Mouse (Mus musculus): Measurements from ENCODE around the gene Anks1b.

Anks1b gene

DNA sequence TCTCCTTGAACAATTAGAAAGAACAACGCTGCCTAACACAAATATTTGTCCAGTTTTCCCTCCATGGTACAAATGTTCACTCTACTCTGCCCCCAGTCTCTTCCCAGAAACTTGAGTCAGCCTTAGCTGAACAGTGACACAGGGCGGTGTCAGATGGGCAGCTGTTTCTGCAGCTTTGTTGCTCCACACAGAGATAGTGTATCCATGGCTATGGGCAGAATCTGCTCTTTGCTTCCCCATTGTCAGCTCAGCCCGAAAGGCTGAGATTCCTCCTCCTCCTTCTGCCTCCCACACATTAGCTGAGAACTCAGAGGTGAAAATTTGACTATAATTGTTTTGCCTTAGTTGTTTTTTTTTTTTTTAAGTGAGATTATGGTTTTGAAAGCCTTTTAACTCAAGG lies 1024.6 kb downstream of the Anks1b start:
- DNase-seq = no peak

DNA sequence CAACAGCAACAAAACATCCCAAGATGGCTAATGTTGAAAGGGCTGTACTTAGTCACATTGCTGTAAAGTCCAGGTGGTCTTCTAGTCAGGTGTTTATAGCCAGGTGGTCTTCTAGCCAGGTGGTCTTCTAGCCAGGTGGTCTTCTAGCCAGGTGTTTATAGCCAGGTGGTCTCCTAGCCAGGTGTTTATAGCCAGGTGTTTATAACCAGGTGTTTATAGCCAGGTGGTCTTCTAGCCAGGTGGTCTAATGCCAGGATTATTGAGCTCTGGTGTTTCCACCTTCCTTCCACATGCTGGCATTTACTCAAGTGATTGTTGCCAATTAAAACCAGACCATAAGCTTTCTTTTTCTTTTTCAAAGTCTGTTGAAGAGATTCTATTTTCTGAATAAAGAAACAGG lies 1030.9 kb downstream of the Anks1b start:
- DNase-seq = no peak

DNA sequence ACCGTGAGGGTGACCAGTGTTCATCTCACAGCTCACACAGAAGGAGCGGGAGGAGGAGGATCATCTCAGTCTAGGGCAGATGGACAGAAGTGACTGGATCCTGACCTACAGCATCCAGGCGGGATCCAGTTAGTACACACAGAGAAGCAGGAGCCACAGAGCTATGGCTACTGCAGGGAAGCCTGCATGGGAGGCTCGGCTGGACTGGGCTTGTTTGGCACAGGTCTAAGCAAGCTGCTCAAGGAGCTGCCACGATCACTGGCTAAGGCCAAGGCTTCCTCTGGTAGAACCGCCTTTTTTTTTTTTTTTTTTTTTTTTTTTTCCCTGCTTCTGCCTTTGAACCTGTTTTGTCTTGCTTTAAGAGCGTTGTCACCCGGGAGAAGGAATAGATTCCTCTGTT lies 1034.1 kb downstream of the Anks1b start:
- DNase-seq = no peak

DNA sequence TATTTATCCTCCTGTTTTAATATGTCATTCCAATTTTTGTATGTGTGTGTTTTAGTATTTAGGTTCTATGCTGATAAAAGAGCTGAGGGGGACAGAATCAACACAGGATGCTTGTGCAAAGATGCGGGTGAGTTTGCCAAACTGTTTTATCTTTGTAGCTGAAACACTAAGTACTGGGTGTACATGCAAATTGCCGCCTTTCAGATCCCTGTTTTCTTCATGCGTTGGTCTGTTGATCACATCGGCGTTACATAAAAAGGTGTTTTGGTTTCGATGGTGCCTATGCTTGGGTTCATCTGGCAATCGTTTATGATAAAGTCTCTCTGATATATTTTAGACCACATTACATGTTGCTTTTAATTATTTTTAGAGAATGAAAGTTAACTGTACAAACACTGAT lies 1050.2 kb downstream of the Anks1b start:
- DNase-seq = no peak

DNA sequence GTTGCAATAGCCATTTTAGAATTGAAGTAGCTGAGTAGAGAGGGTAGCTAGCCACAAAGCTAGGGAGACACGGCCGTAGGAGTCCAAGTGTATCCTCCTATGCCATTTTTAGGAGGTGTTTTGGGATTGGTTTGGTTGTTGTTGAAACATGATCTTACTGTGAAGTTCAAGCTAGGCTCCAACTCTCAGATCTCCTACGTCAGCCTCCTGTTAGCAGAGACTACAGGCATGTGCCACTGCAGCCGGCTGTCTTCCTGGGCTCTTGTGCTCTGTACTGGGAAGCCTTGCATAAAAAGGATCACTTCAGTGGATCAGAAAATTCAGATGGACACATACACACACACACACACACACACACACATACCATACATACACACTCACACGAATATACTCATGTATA lies 1059.8 kb downstream of the Anks1b start:
- no peak for DNase-seq

DNA sequence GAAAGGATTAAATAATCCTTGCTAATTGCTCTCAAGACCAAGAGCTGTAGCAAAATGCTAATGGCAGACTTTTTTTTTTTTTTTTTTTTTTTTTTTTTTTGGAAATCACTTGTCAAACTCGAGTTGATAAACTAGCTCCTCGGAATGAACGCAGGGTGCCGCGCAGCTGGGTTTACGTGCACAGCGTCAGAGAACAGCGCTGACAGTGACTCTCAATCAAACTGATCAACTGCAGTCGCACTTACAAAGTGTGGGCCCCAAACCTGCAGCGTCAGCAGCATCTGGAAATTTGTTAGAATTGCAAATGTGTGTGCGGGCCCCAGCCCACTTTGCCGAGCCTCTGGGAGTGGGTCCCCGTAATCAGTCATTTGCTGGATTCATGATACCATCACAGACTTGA lies 1061.4 kb downstream of the Anks1b start:
- no peak for DNase-seq

DNA sequence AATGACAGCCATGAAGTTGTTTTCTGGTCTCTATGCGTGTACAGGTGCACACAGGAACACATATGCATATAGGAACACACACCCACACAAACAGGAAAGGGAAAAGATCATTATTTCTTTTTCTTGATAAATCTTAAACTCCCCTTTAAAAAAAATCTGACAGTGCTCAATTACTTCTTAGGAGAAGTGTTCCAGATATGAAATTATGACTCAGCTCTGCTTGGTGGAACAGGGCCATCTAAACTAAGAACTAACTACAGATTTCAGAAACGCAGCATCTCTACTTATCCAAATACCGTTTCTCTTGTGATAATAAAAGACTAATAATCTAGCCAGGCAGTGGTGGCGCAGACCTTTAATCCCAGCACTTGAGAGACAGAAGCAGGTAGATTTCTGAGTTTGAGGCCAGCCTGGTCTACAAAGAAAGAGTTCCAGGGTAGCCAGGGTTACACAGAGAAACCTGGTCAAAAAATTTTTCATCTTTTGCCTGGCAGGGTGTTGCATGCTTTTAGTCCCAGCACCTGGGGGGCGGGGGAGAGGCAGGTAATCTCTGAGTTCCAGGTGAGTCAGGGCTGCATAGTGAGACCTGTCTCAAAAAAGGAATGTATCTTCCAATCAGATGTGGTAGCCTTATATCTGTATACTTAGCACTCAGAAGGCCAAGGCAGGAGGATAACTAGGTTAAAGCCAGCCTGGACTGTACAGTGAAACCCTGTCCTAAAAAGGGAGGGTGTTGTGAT lies 1064.6 kb downstream of the Anks1b start:
- DNase-seq = no peak

DNA sequence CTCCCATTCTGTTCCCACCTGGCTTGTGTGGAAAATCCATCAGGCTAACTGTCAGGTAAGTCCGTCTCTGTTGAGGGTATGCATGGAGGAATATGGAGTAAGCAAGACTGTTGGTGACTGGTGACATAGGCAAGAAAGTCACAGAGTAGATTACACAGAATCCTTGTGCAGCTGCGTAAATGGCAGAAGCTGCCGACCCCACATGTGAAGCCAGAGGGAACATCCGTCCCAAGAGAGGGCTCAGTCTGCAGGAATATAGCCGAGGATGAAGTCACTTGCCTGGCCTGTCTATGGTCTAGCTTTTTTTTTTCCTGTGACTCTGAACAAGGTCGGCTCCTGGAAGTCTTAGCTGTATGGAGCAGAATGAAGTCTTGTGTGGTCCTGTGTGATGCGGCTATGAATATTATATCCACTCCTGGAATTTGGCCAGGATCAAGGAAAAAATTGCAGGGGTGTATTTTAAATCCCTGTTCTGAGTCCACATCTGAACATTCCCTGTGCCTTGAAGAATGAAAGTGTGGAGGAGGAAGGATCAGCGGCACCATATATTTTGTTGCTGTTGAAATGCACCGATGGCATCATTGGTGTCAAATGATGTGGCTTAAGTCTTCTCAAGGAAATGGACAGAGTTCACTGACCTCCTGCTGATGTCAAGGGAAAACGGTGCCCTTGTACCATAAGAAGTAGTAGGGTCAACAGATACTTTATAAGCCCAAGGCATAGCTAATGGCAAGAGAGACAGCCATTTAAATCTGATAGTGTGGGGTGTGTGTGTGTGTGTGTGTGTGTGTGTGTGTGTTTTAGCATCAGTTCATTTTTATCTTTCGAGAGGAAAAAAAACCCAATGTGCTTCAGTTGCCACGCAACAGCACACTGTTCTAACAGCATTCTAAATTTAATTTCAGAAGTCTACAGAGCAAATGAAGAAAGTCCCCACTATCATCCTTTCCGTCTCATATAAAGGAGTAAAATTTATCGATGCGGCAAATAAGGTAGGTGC lies 1067.5 kb downstream of the Anks1b start:
- DNase-seq = no peak

DNA sequence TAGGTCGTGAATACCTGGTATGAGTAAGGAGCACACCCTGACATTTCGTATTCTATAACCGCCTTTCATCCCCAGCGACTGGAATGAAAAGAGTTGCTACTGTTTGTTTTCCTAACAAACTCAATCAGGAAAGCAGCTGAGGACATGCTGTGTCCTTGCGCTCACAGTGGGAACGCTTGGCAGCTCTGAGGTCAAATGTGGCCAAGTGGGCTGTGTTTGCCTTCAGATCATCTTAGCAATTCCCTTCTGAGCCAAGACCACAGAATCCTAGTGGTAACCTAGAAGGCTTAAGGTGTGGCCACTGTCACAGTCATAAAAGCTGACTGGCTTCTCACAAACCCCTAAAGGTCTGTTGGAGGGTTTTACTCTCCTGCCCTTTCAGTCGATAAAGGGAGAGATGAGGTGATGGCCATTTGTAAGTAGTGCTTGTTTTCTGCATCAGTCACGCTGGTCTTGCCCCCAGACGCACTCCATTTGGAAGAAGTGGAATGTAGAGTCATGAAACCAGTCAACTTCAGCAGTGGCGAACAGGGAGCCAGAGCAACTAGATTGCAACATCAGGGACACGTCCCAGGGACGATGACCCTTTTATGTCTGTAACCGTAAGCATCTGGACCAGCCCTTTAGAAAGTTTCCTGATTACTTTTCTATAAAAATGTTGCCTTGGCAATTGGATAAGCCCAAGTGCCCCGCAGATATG lies 1068.8 kb downstream of the Anks1b start:
- DNase-seq = no peak

DNA sequence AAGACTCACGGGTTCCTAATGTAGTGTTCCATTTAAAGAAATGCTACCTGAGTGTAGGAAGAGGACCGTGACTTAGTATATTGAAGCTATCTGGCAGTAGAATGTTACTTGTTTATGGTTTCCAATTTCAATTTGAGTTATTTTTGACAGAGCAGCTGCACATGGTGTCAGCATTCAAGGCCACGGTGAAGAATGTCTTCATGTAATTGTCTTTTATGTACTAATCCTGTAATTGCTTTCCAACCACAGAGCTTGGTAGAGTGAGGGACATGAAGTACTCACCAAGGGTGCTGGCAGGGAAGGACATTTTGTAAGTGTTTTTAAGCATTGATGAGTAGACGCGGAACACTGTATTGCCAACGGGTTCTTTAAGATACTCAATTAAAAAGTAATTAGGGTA lies 1073.7 kb downstream of the Anks1b start:
- no peak for DNase-seq

DNA sequence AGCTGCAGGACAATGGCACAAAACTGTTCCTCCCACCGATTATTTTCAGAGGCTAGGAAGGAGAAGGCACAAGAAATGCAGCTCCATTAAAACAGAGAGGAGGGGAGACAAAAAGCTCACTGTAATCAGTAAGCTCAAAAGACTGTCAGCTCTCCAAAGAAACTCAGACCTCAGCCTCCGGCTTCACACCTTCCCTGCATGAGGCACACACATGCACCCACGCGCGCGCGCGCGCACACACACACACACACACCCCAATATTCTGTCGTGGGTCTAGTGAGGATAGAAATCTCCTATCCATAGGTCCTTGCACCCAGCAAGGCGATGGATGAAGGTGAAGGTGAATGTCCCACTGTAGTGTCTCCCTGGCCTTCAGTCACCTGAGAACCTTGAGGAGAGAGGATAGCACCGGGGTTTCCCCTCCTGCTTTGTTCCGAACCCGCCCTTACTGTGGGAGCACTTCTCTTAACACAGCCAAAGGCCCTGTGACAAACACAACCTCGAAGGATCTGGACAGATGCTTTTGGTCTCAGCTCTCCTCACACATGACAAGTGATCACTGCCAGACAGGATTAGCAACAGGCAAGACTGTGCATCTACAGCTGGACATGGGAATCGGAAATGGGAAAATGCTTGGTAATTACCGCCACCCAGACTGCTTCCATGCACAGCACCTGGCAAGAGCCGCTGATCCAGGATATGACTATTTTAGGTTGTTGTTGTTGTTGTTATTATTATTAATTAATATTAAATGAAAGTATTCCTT lies 1074.5 kb downstream of the Anks1b start:
- DNase-seq = no peak

DNA sequence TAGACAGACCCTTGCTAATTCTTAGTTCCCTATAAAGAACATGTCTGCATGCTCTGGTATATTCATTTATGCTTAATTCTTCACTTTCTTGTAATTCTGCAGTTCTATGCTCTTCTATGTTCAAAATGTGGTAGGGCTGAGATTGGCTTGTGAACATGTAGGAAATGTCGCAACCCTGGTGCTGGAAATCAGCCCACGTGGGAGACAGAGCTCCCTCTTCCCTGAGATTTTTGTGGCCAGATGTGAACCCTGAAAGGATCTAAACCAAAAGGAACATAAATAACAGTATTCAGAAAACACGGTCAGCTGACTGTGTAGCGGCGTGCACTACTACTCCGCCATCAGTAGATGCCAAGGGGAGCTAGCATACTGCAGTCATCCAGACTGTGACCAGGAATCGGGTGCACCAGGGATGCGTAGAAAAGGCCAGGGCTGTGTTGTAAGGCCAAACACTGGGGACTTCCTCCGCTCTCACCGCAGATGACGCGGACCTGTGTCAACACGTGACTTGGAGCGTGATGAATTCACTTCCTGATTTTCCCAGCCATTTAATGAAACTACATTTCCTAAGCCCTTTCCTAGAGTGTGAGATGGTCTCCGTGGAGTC lies 1079.9 kb downstream of the Anks1b start:
- no peak for DNase-seq

DNA sequence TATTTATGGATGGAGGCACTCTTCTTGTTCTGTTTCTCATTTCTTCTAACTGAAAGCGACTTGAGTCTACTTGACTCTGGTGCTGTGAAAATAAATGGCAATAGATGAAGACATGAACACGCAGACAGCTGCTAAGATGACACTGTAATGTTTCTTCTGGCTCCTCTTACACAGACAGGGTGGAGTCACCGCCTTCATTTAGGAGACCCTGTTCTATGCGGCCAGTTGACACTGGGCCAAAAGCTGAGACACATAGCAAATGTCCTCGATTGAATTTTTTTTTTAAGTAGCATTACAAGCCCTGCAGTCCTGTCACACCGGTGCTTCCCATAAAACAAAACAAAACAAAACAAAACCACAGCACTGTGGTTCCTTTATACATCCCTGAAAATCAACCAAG lies 1080.5 kb downstream of the Anks1b start:
- no peak for DNase-seq

DNA sequence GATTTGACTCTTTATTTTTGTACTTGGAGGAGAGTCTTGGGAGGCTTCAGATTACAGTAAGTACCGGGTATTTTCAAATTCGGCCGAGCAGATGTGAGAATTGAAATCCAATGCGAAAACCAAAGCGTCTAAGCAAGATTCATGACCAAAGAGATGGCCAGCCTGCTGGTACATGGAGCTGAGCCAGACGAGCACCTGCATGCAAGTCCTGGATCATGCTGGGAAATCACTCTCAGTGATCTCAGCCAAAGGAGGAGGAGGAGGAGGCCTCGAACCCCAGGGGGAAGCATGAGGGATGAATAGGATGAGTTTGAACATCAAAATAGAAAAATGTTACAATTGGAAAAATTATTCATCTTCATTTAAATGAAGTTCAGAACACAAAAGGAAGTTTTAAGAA lies 1087.1 kb downstream of the Anks1b start:
- DNase-seq = no peak

DNA sequence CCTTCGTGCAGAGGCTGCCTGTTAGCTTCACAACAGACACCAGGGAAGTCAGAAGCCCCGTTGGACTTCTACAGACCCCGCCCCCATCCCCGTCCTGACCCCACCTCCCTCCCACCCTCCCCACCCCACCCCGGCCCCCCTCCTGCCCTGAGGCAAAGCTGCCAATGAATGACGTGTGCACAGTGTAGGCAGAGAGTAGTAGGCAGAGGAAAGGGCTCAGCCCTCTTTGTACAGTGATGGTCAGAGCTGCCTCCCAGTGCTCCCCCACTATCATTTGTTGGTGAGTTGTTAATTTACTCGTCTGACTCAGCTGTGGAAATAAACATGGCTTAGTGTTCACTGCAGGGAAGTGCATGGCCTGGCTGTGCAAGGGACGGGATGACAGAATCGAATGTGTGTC lies 1091.2 kb downstream of the Anks1b start:
- no peak for DNase-seq

DNA sequence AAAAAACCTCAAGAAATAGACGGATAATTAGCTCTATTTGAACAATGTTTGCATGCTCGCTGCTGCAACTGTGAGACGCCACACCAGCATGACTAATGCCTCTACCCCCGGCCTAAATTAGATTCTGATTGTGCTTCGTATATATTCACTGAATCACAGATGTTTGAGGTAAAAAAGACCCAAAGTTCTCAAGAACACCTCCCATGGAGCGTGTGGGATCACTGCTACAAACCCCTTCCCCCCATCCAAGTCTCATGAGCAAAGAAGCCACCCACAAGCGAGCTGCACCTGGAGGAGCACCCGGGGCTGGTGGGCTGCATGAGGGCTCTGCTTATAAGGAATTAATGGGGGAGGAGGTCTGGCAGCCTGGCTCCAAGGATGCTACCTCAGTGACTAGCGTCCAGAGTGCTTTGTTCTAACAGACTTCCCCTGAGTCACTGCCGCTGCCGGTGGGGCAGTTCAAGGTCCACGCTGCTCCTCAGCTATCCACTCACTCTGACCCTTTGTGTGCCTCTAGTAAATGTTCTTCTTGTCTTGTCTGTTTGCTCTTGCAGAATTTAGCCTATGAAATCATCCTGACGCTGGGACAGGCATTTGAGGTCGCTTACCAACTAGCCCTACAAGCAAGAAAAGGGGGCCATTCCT lies 1092.5 kb downstream of the Anks1b start:
- DNase-seq = no peak

DNA sequence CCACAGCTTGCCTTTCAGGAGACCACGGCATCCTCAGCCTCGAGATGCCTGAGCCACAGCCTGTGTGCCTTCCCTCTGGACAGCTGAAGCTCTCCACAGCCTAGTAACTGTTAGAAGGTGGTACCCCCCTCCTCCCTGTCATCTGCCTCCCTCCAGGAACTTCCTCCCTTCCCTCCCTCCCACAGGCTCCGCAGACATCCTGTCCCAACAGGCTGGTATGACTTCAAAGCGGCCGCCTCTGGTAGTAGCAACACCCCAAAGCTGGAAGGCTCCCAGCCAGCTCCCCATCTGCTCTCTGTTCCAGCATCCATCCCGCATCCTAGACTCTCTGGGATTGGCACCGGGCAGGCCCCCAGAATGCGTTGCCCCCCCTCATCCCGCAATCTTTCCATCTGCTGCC lies 1093.5 kb downstream of the Anks1b start:
- DNase-seq = no peak

DNA sequence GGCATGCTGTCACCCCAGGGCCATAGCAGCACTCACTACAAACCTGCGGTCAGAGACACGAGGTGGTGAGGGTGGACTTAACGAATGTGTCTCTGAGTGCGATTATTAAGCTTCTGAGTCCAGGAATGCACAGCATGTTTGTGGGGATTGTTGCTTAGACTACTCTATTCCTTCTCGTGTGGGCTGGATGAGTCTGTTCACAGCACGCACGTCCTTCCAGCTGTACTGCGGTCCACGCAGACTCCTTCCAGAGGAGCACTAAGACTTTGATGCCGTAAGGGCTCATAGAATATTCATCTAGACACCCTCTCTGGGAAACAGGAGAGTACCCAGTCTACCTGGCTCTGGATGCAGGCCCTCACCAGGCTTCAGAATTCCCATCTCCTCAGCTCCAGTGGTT lies 1094.9 kb downstream of the Anks1b start:
- no peak for DNase-seq

DNA sequence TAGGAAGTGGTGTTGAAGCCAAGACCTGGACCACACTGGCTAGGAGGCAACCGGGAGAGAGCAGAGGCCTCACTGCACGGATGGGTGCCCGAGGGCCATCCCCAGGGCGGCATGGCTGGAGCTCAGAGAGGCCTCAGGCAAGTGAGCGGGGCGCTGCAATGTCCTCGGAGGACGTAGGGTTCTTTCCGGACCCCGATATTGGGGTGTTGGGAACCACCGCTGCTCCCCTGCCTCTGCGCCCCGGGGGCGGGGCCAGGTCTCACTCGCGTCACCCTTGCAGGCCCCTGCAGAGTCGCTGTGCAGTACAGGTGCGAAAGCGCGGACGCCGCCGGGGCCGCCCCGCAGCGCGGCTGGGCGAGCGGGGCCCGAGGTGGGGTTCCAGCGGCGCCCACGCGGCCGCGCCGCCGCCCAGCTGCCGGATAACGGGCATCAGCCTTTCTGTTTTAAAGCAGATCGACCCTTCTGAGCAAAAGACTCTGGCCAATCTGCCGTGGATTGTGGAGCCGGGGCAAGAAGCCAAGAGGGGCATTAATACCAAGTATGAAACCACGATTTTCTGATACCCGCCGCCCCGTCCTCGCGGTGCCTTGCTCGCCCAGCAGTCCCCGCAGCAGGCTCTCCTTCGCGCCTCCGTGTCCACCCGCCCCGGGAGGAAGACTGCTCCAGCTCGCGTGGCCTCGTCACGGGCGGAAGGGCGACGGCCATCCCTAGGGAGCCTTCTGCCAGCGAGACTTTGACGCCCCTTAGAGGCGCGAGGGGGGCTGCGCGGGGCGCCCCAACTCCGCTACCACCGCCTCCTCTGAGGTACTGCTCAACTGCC lies 1096.3 kb downstream of the Anks1b start:
- no peak for DNase-seq

DNA sequence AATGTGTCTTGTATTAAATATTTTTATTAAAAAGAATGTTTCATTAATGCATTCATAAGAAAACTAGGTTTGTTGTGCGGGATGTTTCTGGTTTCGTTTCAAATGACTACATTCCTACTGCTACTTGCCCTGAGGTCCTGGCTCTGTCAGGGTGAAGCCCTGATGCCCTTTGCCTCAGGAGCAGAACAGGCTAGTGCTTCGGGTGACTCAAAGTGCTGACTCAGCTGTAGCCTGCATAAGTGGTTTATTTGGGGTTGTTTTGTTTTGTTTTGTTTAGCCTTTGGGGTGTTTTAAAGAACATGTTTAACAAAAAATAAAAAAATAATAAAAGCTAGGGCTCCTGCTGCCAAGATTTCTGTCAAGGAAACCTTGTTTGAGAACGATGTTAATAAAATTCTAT lies 1097.3 kb downstream of the Anks1b start:
- no peak for DNase-seq

DNA sequence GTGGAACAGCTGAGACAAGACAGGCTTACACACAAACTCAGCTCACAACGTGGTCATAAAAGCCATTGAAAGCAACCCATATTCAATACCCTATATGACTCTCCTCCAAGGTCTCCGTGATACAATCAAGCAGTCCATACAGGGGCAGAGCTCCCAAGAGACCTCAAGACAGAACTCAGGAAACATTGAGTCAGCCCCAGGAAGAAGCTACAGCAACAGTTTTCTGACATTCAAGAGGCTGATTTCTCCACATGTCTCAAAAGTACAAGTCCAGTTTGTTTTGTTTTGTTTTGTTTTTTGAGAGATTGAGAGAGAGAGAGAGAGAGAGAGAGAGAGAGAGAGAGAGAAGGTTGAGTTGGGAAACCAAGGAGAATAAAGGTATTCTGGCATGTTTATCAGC lies 1100.8 kb downstream of the Anks1b start:
- DNase-seq = no peak
